Mouse (Mus musculus): ENCODE measurements around the gene Ddr2. TPM values are rescaled to one million over a fixed set of nuclear protein-coding genes. Genes with fewer than 3 reads are reported as not detected.
"Not testable (repeated sequence)": the region's sequence is repeated elsewhere in the genome, so short reads cannot be mapped to it uniquely, and the experiment has no call there.

The Ddr2 gene
- polyA plus RNA-seq, 1 experiment from 2014 or later, result 1.1 TPM

GRCm38 (mm10) chr1:170142256-170142871 lies 31.8 kb upstream of the Ddr2 start:
- Histone ChIP-seq H3K4me2 (no peak overlapping the region), H3K4me3 (replicated peaks) (no peak overlapping the region), H3K27me3 (no peaks in the 10 kb centered on the region), H3K9me3 (replicated peaks) (no peaks in the 10 kb centered on the region), H3K36me3 (replicated peaks) (peaks cover 40% of the 10 kb centered on the region), H3K4me1 (replicated peaks) (peaks cover 1% of the 10 kb centered on the region), H3K9ac (no peak overlapping the region), H3K27ac (replicated peaks) (no peak overlapping the region)
- no peak for ATAC-seq (ENCODE audit: insufficient read depth)
- 84% methylated on average over 8 of the region's 8 CpGs for WGBS (ENCODE audit: insufficient replicate concordance)

- Histone ChIP-seq H3K4me1 (replicated peaks) (no peaks in the 10 kb centered on the region), H3K4me3 (replicated peaks) (no peak overlapping the region), H3K27ac (replicated peaks) (no peak overlapping the region), H3K27me3 (no peaks in the 10 kb centered on the region), H3K9me3 (replicated peaks) (no peaks in the 10 kb centered on the region), H3K4me2 (no peak overlapping the region), H3K9ac (no peak overlapping the region), H3K36me3 (replicated peaks) (peaks cover 39% of the 10 kb centered on the region)
- 88% methylated on average over 5 of the region's 5 CpGs for WGBS (ENCODE audit: insufficient replicate concordance)
- ATAC-seq (ENCODE audit: insufficient read depth), result no peak
Observed at GRCm38 (mm10) chr1:170141626-170142025, 31.1 kb upstream of the Ddr2 start.

- Histone ChIP-seq H3K27me3 (no peaks in the 10 kb centered on the region), H3K36me3 (replicated peaks) (no peaks in the 10 kb centered on the region; the same call in 1 of the 2 replicates), H3K9ac (no peak overlapping the region), H3K9me3 (replicated peaks) (no peaks in the 10 kb centered on the region), H3K4me1 (replicated peaks) (no peaks in the 10 kb centered on the region), H3K27ac (replicated peaks) (no peak overlapping the region), H3K4me3 (replicated peaks) (no peak overlapping the region), H3K4me2 (no peak overlapping the region)
- ATAC-seq (ENCODE audit: insufficient read depth), result peak; percentile 42; the same call in 1 of the 2 replicates
- 10% methylated on average over 7 of the region's 7 CpGs for WGBS (ENCODE audit: insufficient replicate concordance)
Observed at GRCm38 (mm10) chr1:170136351-170137009, 25.9 kb upstream of the Ddr2 start.

- Histone ChIP-seq H3K9me3 (replicated peaks) (no peaks in the 10 kb centered on the region), H3K4me3 (replicated peaks) (no peak overlapping the region), H3K27ac (replicated peaks) (no peak overlapping the region), H3K4me2 (no peak overlapping the region), H3K9ac (no peak overlapping the region), H3K27me3 (no peaks in the 10 kb centered on the region), H3K4me1 (replicated peaks) (no peaks in the 10 kb centered on the region), H3K36me3 (replicated peaks) (no peaks in the 10 kb centered on the region)
- 73% methylated on average over 8 of the region's 8 CpGs for WGBS (ENCODE audit: insufficient replicate concordance)
- no peak for ATAC-seq (ENCODE audit: insufficient read depth)
Observed at GRCm38 (mm10) chr1:170134264-170134663, 23.7 kb upstream of the Ddr2 start.

GRCm38 (mm10) chr1:170130962-170131361 lies 20.4 kb upstream of the Ddr2 start:
- Histone ChIP-seq H3K27ac (replicated peaks) (no peak overlapping the region), H3K27me3 (no peaks in the 10 kb centered on the region), H3K9me3 (replicated peaks) (no peaks in the 10 kb centered on the region), H3K4me3 (replicated peaks) (no peak overlapping the region), H3K4me1 (replicated peaks) (no peaks in the 10 kb centered on the region), H3K4me2 (no peak overlapping the region), H3K36me3 (replicated peaks) (no peaks in the 10 kb centered on the region), H3K9ac (no peak overlapping the region)
- ATAC-seq (ENCODE audit: insufficient read depth), result no peak
- WGBS (ENCODE audit: insufficient replicate concordance), result 57% methylated on average over 3 of the region's 3 CpGs

GRCm38 (mm10) chr1:170124644-170125043 lies 14.1 kb upstream of the Ddr2 start:
- Histone ChIP-seq H3K36me3 (replicated peaks) (no peaks in the 10 kb centered on the region), H3K9ac (no peak overlapping the region), H3K27me3 (no peaks in the 10 kb centered on the region), H3K27ac (replicated peaks) (no peak overlapping the region), H3K4me1 (replicated peaks) (no peaks in the 10 kb centered on the region), H3K9me3 (replicated peaks) (no peaks in the 10 kb centered on the region), H3K4me3 (replicated peaks) (no peak overlapping the region), H3K4me2 (no peak overlapping the region)
- WGBS (ENCODE audit: insufficient replicate concordance), result 55% methylated on average over 2 of the region's 2 CpGs
- ATAC-seq (ENCODE audit: insufficient read depth), result no peak

GRCm38 (mm10) chr1:170113616-170114015 lies 3.1 kb upstream of the Ddr2 start:
- H3K36me3 ChIP-seq (replicated peaks), result no peaks in the 10 kb centered on the region
- H3K27me3 ChIP-seq, result no peaks in the 10 kb centered on the region
- no peak overlapping the region for H3K4me2 ChIP-seq
- no peak overlapping the region for H3K4me3 ChIP-seq (replicated peaks)
- ATAC-seq (ENCODE audit: insufficient read depth), result no peak
- no peak overlapping the region for H3K9ac ChIP-seq
- H3K9me3 ChIP-seq (replicated peaks), result no peaks in the 10 kb centered on the region
- no peaks in the 10 kb centered on the region for H3K4me1 ChIP-seq (replicated peaks)
- 63% methylated on average over 6 of the region's 6 CpGs for WGBS (ENCODE audit: insufficient replicate concordance)
- H3K27ac ChIP-seq (replicated peaks), result no peak overlapping the region

GRCm38 (mm10) chr1:170112261-170112660 lies 1.7 kb upstream of the Ddr2 start:
- no peaks in the 10 kb centered on the region for H3K36me3 ChIP-seq (replicated peaks)
- no peaks in the 10 kb centered on the region for H3K27me3 ChIP-seq
- no peak overlapping the region for H3K4me2 ChIP-seq
- WGBS (ENCODE audit: insufficient replicate concordance), result 69% methylated on average over 10 of the region's 10 CpGs
- no peak for ATAC-seq (ENCODE audit: insufficient read depth)
- no peak overlapping the region for H3K27ac ChIP-seq (replicated peaks)
- H3K9me3 ChIP-seq (replicated peaks), result no peaks in the 10 kb centered on the region
- no peaks in the 10 kb centered on the region for H3K4me1 ChIP-seq (replicated peaks)
- H3K4me3 ChIP-seq (replicated peaks), result no peak overlapping the region
- no peak overlapping the region for H3K9ac ChIP-seq

GRCm38 (mm10) chr1:170111651-170112226 lies 1.2 kb upstream of the Ddr2 start:
- Histone ChIP-seq H3K4me2 (no peak overlapping the region), H3K36me3 (replicated peaks) (no peaks in the 10 kb centered on the region), H3K4me3 (replicated peaks) (no peak overlapping the region), H3K27ac (replicated peaks) (no peak overlapping the region), H3K27me3 (no peaks in the 10 kb centered on the region), H3K9me3 (replicated peaks) (no peaks in the 10 kb centered on the region), H3K4me1 (replicated peaks) (no peaks in the 10 kb centered on the region), H3K9ac (no peak overlapping the region)
- WGBS (ENCODE audit: insufficient replicate concordance), result 73% methylated on average over 16 of the region's 16 CpGs
- no peak for ATAC-seq (ENCODE audit: insufficient read depth)

GRCm38 (mm10) chr1:170109776-170110515 lies 616 bp downstream of the Ddr2 start:
- no peaks in the 10 kb centered on the region for H3K27me3 ChIP-seq
- H3K9ac ChIP-seq, result no peak overlapping the region
- no peaks in the 10 kb centered on the region for H3K9me3 ChIP-seq (replicated peaks)
- no peak overlapping the region for H3K4me2 ChIP-seq
- ATAC-seq (ENCODE audit: insufficient read depth), result no peak
- WGBS (ENCODE audit: insufficient replicate concordance), result 75% methylated on average over 19 of the region's 19 CpGs
- no peak overlapping the region for H3K27ac ChIP-seq (replicated peaks)
- no peaks in the 10 kb centered on the region for H3K4me1 ChIP-seq (replicated peaks)
- H3K36me3 ChIP-seq (replicated peaks), result no peaks in the 10 kb centered on the region
- H3K4me3 ChIP-seq (replicated peaks), result no peak overlapping the region

GRCm38 (mm10) chr1:170102814-170103213 lies 7.7 kb downstream of the Ddr2 start:
- WGBS (ENCODE audit: insufficient replicate concordance), result 54% methylated on average over 6 of the region's 6 CpGs
- not testable (repeated sequence) for H3K9me3 ChIP-seq (replicated peaks); H3K27ac ChIP-seq (replicated peaks); H3K27me3 ChIP-seq; ATAC-seq (ENCODE audit: insufficient read depth); H3K4me3 ChIP-seq (replicated peaks); H3K36me3 ChIP-seq (replicated peaks); H3K4me1 ChIP-seq (replicated peaks); H3K4me2 ChIP-seq; H3K9ac ChIP-seq

All from liver, embryonic 15.5 days (tissue).